Mouse (Mus musculus) brain, embryonic 14.5 days (tissue): Measurements from ENCODE around the gene Cd2ap.

Experiments
- CTCF ChIP-seq: fragments of 200-500 bp; IDR thresholded peaks from 2 replicates; pipeline ENCODE4 v1.5.1; 2012; ENCODE audit warnings: inconsistent platforms, mild to moderate bottlenecking, moderate library complexity, borderline replicate concordance; ENCODE audit not compliant: insufficient read depth, insufficient read length; ENCODE audit errors: extremely low read depth
- POLR2A ChIP-seq: fragments of 200-500 bp; IDR thresholded peaks from 2 replicates; pipeline ENCODE4 v1.6.1; 2012; ENCODE audit warnings: mild to moderate bottlenecking, inconsistent platforms, borderline replicate concordance; ENCODE audit not compliant: poor library complexity, insufficient read depth, insufficient read length, severe bottlenecking; ENCODE audit errors: extremely low read depth

- TF ChIP-seq CTCF = no peak
- no peak for TF ChIP-seq POLR2A
Observed at GRCm38 (mm10) chr17:42910476-42910875, 34.0 kb upstream of the Cd2ap start.
